Mouse (Mus musculus): ENCODE measurements around the gene Hist1h4k. TPM values are rescaled to one million over a fixed set of nuclear protein-coding genes. Genes with fewer than 3 reads are reported as not detected.
"Not testable (repeated sequence)": the region's sequence is repeated elsewhere in the genome, so short reads cannot be mapped to it uniquely, and the experiment has no call there.

Gene Hist1h4k
- polyA plus RNA-seq, 1 experiment from 2014 or later, result 3.0 TPM

DNA sequence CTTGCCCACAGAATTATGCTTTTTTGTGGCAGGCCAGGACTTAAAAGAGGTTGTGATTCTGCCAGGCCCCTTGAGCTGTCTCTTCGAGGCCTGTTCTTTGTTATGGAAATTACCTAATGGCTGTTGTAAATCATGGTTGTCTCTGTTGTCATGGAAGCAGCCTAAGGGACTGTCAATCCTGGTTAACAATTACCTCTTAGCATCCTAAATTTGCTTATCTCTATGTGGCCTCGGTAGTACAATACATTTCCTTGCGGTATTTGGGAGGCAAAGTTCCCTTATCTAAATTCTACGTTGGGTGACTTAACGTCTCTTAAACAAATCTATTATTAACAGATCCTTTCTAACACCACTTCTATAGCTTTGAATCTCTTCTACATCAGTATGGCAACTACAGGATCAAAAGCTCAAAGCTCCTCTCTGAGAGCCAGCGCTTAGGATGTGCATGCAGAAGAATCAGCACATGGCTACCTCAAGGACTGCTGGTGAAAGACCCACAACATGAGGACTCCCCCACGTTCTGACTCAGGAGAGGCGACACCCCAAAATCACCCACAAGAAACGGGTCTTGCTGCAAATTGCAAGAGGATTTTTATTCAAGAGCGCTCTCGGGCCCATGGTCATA is 22.2 kb downstream of the Hist1h4k start:
- no peaks in the 10 kb centered on the region for H3K4me1 ChIP-seq (replicated peaks)
- no peak overlapping the region for H3K9ac ChIP-seq
- WGBS, result 39% methylated on average over 11 of the region's 11 CpGs
- H3K4me2 ChIP-seq, result no peak overlapping the region
- no peaks in the 10 kb centered on the region for H3K9me3 ChIP-seq (replicated peaks)
- H3K27me3 ChIP-seq, result no peaks in the 10 kb centered on the region
- no peak for ATAC-seq (replicated peaks; ENCODE audit: insufficient number of reproducible peaks, insufficient read depth, low FRiP score, low read depth)
- no peak overlapping the region for H3K4me3 ChIP-seq
- H3K36me3 ChIP-seq, result no peaks in the 10 kb centered on the region
- H3K27ac ChIP-seq, result no peak overlapping the region

DNA sequence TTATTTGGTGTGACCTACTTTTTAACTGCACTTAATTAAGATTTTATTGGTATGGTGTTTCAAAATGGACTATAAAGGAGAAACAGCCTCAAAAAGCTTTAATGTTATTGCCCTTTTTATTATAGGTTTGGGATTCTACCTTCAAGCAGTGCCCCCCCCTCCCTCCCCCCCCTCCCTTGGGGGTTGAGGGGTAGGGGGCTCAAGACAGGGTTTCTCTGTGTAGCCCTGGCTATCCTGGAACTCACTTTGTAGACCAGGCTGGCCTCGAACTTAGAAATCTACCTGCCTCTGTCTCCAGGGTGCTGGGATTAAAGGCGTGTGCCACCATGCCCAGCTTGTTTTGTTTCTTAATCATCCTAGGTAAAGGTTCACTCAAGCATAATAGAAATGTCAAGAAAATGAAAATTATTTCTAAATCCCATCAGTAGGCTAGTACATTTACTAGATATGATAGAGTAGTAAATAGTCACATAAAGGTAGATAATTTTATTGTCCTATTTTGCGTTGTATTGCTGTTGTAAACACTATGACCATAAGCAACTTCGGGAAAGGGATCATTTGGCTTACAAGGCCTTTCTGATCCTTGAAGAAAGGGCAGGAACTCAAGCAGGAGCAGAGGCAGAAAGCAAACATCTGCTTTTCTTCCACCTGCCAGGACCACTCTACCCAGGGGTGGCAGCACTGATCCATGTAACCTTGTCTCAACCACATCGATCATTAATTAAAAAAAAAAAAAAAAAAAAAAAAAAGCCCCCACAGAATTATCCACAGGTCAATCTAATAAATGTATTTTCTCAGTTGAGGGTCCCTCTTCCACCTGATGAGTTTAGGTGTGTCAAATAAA is 27.1 kb downstream of the Hist1h4k start:
- H3K4me2 ChIP-seq, result peak overlapping the region; percentile 76; the same call in 1 of the 2 replicates
- 47% methylated on average over 5 of the region's 5 CpGs for WGBS
- ATAC-seq (replicated peaks; ENCODE audit: insufficient number of reproducible peaks, insufficient read depth, low FRiP score, low read depth), result no peak
- H3K4me1 ChIP-seq (replicated peaks), result peaks cover 17% of the 10 kb centered on the region
- H3K36me3 ChIP-seq, result no peaks in the 10 kb centered on the region
- H3K4me3 ChIP-seq, result no peak overlapping the region
- no peak overlapping the region for H3K9ac ChIP-seq
- H3K9me3 ChIP-seq (replicated peaks), result no peaks in the 10 kb centered on the region
- peak overlapping the region; percentile 88; the same call in 1 of the 2 replicates for H3K27ac ChIP-seq
- H3K27me3 ChIP-seq, result no peaks in the 10 kb centered on the region

GRCm38 (mm10) chr13:21722373-21722925 is 27.9 kb downstream of the Hist1h4k start:
- peaks cover 21% of the 10 kb centered on the region for H3K4me1 ChIP-seq (replicated peaks)
- H3K9me3 ChIP-seq (replicated peaks), result no peaks in the 10 kb centered on the region
- no peak for ATAC-seq (replicated peaks; ENCODE audit: insufficient number of reproducible peaks, insufficient read depth, low FRiP score, low read depth)
- H3K27me3 ChIP-seq, result no peaks in the 10 kb centered on the region
- peak overlapping the region; percentile 76 for H3K4me2 ChIP-seq
- H3K27ac ChIP-seq, result peak overlapping the region; percentile 88
- no peaks in the 10 kb centered on the region for H3K36me3 ChIP-seq
- H3K4me3 ChIP-seq, result peak overlapping the region; percentile 51
- H3K9ac ChIP-seq, result peak overlapping the region; percentile 41
- WGBS, result 4% methylated on average over 11 of the region's 11 CpGs

DNA sequence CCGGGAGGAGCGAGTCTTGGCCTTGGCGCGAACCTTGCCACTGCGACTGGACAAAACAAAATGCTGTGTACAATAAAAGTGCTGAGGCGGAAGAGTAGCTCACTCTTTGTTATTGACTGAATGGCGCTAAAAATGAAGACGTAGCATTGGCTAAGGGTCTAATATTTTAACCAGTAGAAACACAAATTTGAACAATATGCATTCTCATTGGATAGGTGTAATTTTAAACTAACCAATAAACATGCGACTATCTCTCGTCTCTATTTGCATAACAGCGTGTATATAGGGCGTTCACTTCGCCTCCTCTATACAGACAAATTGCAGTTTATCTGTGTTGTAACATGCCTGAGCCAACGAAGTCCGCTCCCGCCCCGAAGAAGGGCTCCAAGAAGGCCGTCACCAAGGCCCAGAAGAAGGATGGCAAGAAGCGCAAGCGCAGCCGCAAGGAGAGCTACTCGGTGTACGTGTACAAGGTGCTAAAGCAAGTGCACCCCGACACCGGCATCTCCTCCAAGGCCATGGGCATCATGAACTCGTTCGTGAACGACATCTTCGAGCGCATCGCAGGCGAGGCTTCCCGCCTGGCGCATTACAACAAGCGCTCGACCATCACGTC is 28.4 kb downstream of the Hist1h4k start, which contains the start of gene Hist1h2bm:
Gene Hist1h2bm, plus strand, starts transcription at position 288 of the 616 bp plus-strand sequence.
- H3K27me3 ChIP-seq; H3K36me3 ChIP-seq; H3K9me3 ChIP-seq (replicated peaks): not testable (repeated sequence)
- peak within 1 kb of the TSS; percentile 51 for H3K4me3 ChIP-seq
- peak; percentile 95 for ATAC-seq (replicated peaks; ENCODE audit: insufficient number of reproducible peaks, insufficient read depth, low FRiP score, low read depth)
- H3K4me2 ChIP-seq, result peak within 1 kb of the TSS; percentile 76
- WGBS, result under 1% methylated on average over 37 of the region's 37 CpGs
- H3K4me1 ChIP-seq (replicated peaks), result peaks cover 24% of the 10 kb centered on the region
- peak within 1 kb of the TSS; percentile 88 for H3K27ac ChIP-seq
- H3K9ac ChIP-seq, result peak within 1 kb of the TSS; percentile 41

DNA sequence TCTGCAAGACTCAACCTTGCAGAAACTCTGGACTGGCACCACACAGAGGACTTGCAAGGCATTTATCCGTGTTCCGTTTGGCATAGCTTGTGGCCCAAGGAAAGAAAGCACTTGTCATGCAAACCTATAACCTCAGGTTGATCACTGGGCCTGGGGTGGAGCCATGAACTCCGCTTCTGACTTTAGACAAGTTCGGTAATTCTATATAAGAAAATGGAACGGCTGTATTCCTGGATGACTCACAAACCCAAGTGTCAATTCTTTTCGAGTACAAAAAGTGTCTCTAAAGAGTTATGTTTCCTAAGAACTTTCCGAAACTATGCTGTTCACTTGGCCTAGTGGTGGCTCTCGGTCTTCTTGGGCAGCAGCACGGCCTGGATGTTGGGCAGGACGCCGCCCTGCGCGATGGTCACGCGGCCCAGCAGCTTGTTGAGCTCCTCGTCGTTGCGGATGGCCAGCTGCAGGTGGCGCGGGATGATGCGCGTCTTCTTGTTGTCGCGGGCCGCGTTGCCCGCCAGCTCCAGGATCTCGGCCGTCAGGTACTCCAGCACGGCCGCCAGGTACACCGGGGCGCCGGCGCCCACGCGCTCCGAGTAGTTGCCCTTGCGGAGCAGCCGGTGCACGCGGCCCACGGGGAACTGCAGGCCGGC is 29.1 kb downstream of the Hist1h4k start:
- peaks cover 26% of the 10 kb centered on the region for H3K4me1 ChIP-seq (replicated peaks)
- 4% methylated on average over 21 of the region's 44 CpGs for WGBS
- ATAC-seq (replicated peaks; ENCODE audit: insufficient number of reproducible peaks, insufficient read depth, low FRiP score, low read depth), result 0 out of 2 replicates have a peak, but pooled peaks have one; percentile 5
- H3K27me3 ChIP-seq; H3K9me3 ChIP-seq (replicated peaks); H3K36me3 ChIP-seq: not testable (repeated sequence)
- peak overlapping the region; percentile 31 for H3K9ac ChIP-seq
- H3K27ac ChIP-seq, result peak overlapping the region; percentile 88
- H3K4me2 ChIP-seq, result peak overlapping the region; percentile 76
- H3K4me3 ChIP-seq, result peak overlapping the region; percentile 51

DNA sequence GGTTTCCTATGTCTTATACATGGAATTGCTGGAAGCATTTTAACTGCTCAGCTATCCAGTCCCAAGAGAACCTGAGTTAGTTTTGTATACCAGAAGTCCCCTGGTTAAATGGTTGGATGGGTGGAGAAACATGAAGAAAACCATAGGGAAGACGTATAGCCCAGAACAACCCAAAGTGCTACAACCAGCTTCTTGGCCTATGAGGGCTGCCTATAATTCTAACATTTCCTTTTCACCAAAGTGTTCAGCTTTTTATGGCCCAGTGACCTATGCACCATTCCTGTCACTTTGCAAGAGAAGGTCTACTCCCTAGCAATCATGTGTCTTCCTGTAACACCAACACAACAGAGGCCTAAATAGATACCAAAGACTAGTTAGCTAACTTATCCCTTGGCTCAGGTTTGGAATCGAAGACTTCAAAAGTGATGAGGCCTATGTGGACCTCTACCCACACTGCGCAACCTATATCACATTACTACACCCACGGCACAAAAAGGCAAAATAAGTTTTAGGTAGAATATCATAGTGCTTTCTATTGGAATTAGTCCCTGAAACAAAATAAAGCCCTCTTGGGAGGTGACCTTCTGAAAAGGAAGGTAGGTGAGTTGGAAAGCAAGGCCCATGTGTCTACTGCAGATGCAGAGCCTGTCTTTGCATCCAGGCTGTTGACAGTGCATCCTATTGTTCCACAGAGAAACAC is 31.8 kb downstream of the Hist1h4k start:
- H3K27me3 ChIP-seq, result no peaks in the 10 kb centered on the region
- H3K27ac ChIP-seq, result peak overlapping the region; percentile 63
- ATAC-seq (replicated peaks; ENCODE audit: insufficient number of reproducible peaks, insufficient read depth, low FRiP score, low read depth), result no peak
- no peaks in the 10 kb centered on the region for H3K9me3 ChIP-seq (replicated peaks)
- H3K4me1 ChIP-seq (replicated peaks), result peaks cover 34% of the 10 kb centered on the region
- H3K36me3 ChIP-seq, result no peaks in the 10 kb centered on the region
- peak overlapping the region; percentile 83 for H3K4me2 ChIP-seq
- H3K9ac ChIP-seq, result peak overlapping the region; percentile 52
- WGBS, result 66% methylated on average over 4 of the region's 4 CpGs
- peak overlapping the region; percentile 49 for H3K4me3 ChIP-seq

DNA sequence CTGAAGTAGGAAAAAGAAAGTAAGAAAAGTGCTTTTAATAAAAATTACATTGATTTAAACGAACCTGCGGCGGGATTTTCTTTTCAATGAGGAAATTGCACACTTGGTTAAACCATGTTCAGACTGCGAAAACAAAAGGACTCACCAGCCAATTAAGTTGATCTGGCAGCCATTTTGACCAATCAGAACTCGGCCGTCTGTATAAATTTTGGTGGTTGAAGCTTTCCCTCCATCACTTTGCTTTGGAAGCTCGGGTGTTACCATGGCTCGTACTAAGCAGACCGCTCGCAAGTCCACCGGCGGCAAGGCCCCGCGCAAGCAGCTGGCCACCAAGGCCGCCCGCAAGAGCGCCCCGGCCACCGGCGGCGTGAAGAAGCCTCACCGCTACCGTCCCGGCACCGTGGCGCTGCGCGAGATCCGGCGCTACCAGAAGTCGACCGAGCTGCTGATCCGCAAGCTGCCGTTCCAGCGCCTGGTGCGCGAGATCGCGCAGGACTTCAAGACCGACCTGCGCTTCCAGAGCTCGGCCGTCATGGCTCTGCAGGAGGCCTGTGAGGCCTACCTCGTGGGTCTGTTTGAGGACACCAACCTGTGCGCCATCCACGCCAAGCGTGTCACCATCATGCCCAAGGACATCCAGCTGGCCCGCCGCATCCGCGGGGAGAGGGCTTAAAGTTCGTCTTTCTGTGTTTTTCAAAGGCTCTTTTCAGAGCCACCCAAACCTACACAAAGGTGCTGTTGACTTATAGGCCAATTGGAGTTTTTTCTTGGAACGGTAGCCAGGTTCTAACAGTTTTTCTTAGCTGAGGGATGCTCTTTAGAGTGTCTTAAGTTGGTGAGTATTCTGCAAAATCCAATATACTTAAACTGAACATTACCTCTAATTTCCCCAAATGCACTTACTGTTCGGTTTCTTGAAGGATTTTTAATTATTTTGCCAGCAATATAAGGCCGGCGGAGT is 32.6 kb downstream of the Hist1h4k start, which contains the start of gene Hist1h3h:
Gene Hist1h3h, plus strand, starts transcription at position 263 of the 961 bp plus-strand sequence.
- not testable (repeated sequence) for H3K36me3 ChIP-seq; H3K27me3 ChIP-seq; H3K9me3 ChIP-seq (replicated peaks)
- Histone ChIP-seq H3K27ac (peak within 1 kb of the TSS; percentile 91), H3K9ac (peak within 1 kb of the TSS; percentile 63), H3K4me1 (replicated peaks) (peaks cover 33% of the 10 kb centered on the region), H3K4me3 (peak within 1 kb of the TSS; percentile 49), H3K4me2 (peak within 1 kb of the TSS; percentile 83)
- peak; percentile 41; the same call in 1 of the 2 replicates for ATAC-seq (replicated peaks; ENCODE audit: insufficient number of reproducible peaks, insufficient read depth, low FRiP score, low read depth)
- WGBS, result 1% methylated on average over 29 of the region's 56 CpGs

DNA sequence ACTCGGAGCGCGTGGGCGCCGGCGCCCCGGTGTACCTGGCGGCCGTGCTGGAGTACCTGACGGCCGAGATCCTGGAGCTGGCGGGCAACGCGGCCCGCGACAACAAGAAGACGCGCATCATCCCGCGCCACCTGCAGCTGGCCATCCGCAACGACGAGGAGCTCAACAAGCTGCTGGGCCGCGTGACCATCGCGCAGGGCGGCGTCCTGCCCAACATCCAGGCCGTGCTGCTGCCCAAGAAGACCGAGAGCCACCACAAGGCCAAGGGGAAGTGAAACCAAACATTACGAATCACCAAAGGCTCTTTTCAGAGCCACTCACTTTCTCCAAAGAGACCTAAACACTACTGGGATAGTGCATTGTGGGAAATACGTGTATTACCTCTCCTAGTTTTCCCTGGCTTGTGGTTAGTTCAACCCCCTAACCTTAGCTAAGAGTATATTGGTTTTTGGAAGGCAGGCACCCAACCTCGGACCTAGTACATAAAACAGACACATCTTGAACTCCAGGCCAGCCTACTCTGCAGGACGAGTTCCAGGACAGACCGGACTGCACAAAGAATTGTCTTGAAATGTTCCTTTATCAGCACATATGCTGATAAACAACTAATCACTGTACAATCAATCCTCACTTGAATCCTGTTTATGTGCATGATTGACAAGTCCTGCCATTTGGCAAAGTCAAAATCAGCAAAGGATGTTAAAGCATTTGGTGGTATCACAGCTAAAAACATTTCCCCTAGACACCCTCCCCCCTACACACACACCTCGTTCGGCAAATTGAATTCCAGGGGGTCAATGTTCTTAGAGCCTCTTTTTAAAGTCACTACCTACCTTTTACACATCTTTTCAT is 33.5 kb downstream of the Hist1h4k start:
- WGBS, result 0% methylated on average over 15 of the region's 38 CpGs
- Histone ChIP-seq H3K4me1 (replicated peaks) (peaks cover 27% of the 10 kb centered on the region), H3K9ac (peak overlapping the region; percentile 63), H3K4me2 (peak overlapping the region; percentile 83), H3K27ac (peak overlapping the region; percentile 91), H3K4me3 (peak overlapping the region; percentile 49)
- not testable (repeated sequence) for H3K9me3 ChIP-seq (replicated peaks); H3K27me3 ChIP-seq; H3K36me3 ChIP-seq
- 0 out of 2 replicates have a peak, but pooled peaks have one; percentile 5 for ATAC-seq (replicated peaks; ENCODE audit: insufficient number of reproducible peaks, insufficient read depth, low FRiP score, low read depth)

All from heart, embryonic 15.5 days (tissue).